Mouse (Mus musculus): ENCODE data around the gene H13. TPM values are rescaled to one million over a fixed set of nuclear protein-coding genes. Genes with fewer than 3 reads are reported as not detected.

H13 gene
- polyA plus RNA-seq, 1 experiment from 2014 or later: 118 TPM

DNA sequence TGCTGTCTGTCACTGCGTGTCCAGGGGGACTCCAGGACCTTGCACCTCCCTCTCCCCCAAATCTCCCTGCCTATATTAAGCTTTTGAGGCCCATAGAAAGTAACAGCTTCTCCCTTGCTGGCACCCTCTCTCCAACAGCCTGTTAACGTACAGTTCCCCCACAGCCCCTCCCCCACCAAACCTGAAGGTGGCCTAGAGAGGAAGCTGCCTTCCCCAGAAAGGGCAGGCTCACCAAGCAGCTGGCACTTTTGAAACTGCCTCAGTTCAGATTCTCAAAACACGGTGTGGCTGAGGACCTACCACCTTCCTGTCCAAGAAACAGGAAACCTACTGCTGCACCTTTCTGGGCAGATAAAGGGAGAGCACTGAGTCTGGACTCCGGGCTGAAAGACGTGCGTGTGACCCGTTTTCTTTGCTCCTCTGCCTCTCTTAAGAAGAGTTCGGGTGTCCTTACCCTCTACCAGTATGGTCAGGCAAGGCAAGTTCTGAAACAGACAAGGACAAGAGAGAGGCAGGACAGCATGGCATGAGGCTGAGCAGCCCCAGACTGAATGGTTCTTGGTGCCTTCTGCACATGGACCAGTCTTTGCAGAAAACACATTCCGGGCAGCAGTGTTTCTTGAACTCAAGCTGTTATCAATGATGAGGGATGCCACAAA lies 1.9 kb downstream of the H13 start:
- DNase-seq (ENCODE audit: low spot score): peak; percentile 38
- Histone ChIP-seq H3K36me3 (peaks cover 51% of the 10 kb centered on the region), H3K4me1 (peaks cover 41% of the 10 kb centered on the region), H3K27me3 (ENCODE audit: low read depth, poor library complexity, severe bottlenecking) (no peaks in the 10 kb centered on the region), H3K4me3 (peak overlapping the region; percentile 98), H3K9me3 (replicated peaks) (no peaks in the 10 kb centered on the region), H3K27ac (peak overlapping the region; percentile 98)
- WGBS: 70% methylated on average over 9 of the region's 9 CpGs

DNA sequence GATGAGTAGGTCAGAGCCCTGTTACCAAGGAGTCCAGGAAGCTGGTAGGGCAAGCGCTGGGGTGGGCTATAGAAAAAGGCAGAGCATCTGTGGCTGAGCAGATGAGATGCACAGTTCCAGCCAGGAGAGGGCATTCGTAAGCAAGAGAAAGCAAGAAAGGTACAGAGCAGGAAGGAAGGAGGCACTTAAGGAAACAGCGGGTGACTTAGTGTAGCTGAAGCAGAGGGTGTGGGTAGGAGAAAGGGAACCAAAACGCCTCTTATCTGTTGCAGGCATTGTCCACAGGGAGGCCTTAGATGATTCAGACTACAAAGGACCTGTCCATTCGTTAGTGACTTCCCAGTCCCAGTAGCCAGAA lies 2.4 kb downstream of the H13 start:
- DNase-seq (ENCODE audit: low spot score): peak; percentile 60
- 56% methylated on average over 5 of the region's 5 CpGs for WGBS
- Histone ChIP-seq H3K4me3 (peak overlapping the region; percentile 98), H3K9me3 (replicated peaks) (no peaks in the 10 kb centered on the region), H3K27me3 (ENCODE audit: low read depth, poor library complexity, severe bottlenecking) (no peaks in the 10 kb centered on the region), H3K4me1 (peaks cover 41% of the 10 kb centered on the region), H3K36me3 (peaks cover 56% of the 10 kb centered on the region), H3K27ac (peak overlapping the region; percentile 98)

DNA sequence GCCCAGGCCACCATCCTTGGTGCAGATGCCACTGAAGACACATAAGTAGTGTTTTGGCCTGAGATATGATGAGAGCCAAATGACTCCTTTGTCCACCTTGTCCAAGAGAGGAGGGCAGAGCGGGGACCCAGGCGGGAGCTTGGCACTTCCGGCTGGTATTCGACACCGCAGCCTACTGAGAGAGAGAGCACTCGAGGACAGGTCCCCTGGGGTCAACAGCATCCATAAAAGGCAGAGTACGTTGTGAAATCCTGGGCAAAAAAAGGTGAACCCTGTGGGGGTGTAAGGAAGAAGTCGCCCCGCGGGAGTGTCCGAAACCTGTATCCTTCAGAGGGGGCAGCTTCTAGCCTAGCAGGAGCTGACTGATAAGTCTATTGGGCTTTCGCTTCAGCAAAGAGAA lies 2.9 kb downstream of the H13 start:
- DNase-seq (ENCODE audit: low spot score): no peak
- peaks cover 62% of the 10 kb centered on the region for H3K36me3 ChIP-seq

DNA sequence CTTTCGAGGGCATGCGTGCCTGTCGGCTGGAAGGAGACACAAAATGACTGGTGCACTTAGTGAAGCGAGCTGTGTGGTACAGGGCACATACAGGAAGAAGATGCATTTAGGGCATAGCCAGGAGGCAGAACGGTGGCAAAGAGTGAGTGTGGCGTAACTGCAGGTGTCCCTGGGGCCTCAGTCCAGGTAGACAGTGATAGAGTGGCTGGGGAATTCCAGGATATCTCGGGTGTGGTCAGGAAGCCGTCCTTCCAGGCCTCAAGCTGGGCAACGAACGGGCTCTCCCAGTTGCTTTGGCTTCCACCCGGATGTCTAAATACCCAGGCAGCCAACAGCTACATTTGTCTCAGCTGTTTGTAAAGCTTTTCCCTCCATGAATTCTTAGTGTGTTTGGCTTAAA lies 4.9 kb downstream of the H13 start:
- no peak overlapping the region for H3K27ac ChIP-seq
- H3K4me3 ChIP-seq: no peak overlapping the region
- H3K4me1 ChIP-seq: peaks cover 39% of the 10 kb centered on the region
- no peaks in the 10 kb centered on the region for H3K27me3 ChIP-seq (ENCODE audit: low read depth, poor library complexity, severe bottlenecking)
- no peak for DNase-seq (ENCODE audit: low spot score)
- H3K36me3 ChIP-seq: peaks cover 81% of the 10 kb centered on the region
- H3K9me3 ChIP-seq (replicated peaks): no peaks in the 10 kb centered on the region
- WGBS: 88% methylated on average over 11 of the region's 11 CpGs

More for the DNA sequence above, 2.9 kb downstream of the H13 start:
- no peaks in the 10 kb centered on the region for H3K27me3 ChIP-seq (ENCODE audit: low read depth, poor library complexity, severe bottlenecking)
- H3K4me3 ChIP-seq: peak overlapping the region; percentile 98
- no peaks in the 10 kb centered on the region for H3K9me3 ChIP-seq (replicated peaks)
- WGBS: 84% methylated on average over 12 of the region's 12 CpGs
- peaks cover 41% of the 10 kb centered on the region for H3K4me1 ChIP-seq
- peak overlapping the region; percentile 98 for H3K27ac ChIP-seq

DNA sequence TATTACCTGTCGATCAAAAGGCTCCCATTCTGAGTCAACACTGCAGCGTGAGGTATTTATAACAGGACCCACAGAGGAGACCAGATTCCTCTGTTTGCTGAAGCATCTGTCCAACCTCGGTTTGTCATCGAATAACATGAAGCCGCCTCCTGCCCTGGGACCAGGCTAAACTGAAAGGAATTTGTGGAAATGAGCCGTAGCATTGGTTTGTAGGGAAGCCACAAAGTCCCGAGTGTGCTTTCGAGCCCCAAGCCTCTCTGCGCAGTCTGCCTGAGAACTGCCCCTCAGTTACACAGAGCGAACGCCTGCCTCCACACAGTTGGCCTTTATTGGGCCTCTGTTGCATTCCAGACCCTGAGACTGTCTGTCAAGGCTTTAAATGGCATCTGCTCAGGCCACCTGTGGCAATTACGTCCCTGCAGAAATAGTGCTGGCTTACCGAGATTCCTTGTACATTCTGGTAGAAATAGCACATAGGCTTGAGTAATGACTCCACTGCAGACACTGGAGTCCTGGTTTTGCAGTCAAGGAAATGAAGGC lies 6.1 kb downstream of the H13 start:
- H3K36me3 ChIP-seq: peaks cover 93% of the 10 kb centered on the region
- peaks cover 35% of the 10 kb centered on the region for H3K4me1 ChIP-seq

DNA sequence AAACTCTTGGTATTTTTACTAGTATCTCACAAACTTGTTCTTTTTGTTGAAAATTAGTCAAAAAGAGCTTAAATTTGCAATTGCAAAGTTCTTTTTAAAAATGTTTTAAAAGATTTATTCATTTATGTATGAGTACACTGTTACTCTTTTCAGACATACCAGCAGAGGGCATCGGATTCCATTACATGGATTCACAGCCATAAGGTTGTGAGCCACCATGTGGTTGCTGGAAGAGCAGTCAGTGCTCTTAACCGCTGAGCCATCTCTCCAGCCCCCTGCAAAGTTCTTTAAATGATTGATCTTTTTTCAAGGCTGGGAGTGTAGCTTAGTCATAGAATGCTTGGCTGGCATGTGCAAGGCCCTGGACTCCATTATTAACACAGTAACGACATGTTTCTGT lies 9.0 kb downstream of the H13 start:
- Histone ChIP-seq H3K27ac (no peak overlapping the region), H3K9me3 (replicated peaks) (no peaks in the 10 kb centered on the region), H3K4me1 (peaks cover 12% of the 10 kb centered on the region; the same call in 1 of the 2 replicates), H3K4me3 (no peak overlapping the region), H3K27me3 (ENCODE audit: low read depth, poor library complexity, severe bottlenecking) (no peaks in the 10 kb centered on the region), H3K36me3 (peaks cover 97% of the 10 kb centered on the region)
- WGBS: 73% methylated on average over 3 of the region's 3 CpGs
- DNase-seq (ENCODE audit: low spot score): no peak

More for the DNA sequence above, 6.1 kb downstream of the H13 start:
- H3K4me3 ChIP-seq: no peak overlapping the region
- DNase-seq (ENCODE audit: low spot score): no peak
- no peaks in the 10 kb centered on the region for H3K9me3 ChIP-seq (replicated peaks)
- H3K27ac ChIP-seq: no peak overlapping the region
- 86% methylated on average over 13 of the region's 13 CpGs for WGBS
- no peaks in the 10 kb centered on the region for H3K27me3 ChIP-seq (ENCODE audit: low read depth, poor library complexity, severe bottlenecking)

DNA sequence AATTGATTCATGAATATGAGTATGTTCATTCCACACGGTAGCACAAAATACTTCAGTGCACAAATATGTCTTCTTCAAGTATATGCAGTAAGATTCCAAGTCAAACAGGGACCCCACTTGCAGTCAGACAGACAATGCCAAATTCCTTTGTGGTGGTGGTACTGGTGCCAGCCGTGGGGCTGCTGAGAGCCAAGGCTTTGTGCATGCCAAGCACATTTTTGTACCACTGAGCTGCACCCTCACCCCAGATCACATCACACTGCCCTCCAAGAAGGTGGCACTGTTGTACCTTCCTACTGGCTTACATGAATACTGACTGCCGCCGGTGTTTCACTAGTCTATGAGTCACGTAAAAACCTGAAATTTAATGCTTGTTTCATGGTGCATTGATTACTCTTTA lies 9.7 kb downstream of the H13 start:
- DNase-seq (ENCODE audit: low spot score): no peak
- H3K27ac ChIP-seq: no peak overlapping the region
- WGBS: 95% methylated on average over 5 of the region's 5 CpGs
- peaks cover 99% of the 10 kb centered on the region for H3K36me3 ChIP-seq
- H3K4me1 ChIP-seq: peaks cover 12% of the 10 kb centered on the region; the same call in 1 of the 2 replicates
- H3K9me3 ChIP-seq (replicated peaks): no peaks in the 10 kb centered on the region
- H3K4me3 ChIP-seq: no peak overlapping the region
- H3K27me3 ChIP-seq (ENCODE audit: low read depth, poor library complexity, severe bottlenecking): no peaks in the 10 kb centered on the region

DNA sequence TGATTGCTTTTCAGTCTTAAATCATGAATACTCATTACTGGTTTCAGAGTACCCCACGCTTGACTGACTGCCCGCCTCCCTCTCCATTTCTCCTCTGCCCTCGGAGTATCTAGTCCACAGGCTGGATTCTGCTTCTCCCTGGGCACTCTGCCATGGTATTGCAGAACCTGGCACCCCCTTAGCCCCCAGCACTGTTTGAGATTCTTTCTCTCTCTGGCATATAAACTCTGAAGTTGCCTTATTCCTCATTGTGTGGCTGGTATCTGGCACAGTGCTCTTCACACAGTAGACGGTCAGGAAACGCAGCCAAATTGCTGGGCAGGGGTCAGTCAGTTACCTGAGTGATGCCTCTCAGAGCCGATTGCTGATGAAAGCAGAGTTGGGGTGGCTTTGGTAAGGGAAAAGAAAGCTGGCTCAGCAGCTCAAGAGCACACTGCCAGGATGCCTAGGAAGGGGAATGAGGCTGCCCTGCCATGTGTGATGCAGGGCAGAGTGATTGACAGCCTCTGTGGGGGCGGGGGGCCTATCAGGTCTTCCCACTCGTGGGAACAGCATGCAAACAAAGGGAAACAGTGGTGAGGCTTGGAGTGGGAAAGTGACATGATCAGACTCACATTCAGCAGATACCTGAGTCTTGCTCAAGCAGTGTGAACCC lies 10.6 kb downstream of the H13 start:
- Histone ChIP-seq H3K9me3 (replicated peaks) (no peaks in the 10 kb centered on the region), H3K36me3 (peaks cover 99% of the 10 kb centered on the region), H3K4me3 (no peak overlapping the region), H3K27me3 (ENCODE audit: low read depth, poor library complexity, severe bottlenecking) (no peaks in the 10 kb centered on the region), H3K27ac (no peak overlapping the region), H3K4me1 (peaks cover 10% of the 10 kb centered on the region; the same call in 1 of the 2 replicates)
- WGBS: 92% methylated on average over 8 of the region's 8 CpGs
- no peak for DNase-seq (ENCODE audit: low spot score)

DNA sequence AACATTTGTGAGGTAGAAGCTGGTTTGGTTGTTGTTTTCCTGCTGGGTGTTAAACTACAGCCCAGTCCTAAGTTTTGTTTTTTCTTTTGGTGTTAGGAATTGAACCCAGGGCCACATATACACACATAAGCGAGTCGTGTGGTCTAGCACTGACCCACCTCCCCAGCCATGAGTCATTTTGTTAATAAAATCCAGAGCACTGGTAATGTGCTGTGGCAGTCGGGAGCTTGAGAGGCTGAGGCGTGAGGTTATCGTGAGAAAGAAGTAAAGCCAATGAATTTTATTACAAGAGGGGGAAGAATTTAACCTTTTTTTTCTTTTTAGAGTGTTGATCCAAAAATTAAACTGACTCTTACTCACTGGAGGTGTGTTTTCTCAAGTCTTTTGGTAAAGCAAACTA lies 13.8 kb downstream of the H13 start:
- Histone ChIP-seq H3K36me3 (peaks cover 99% of the 10 kb centered on the region), H3K4me3 (no peak overlapping the region), H3K9me3 (replicated peaks) (no peaks in the 10 kb centered on the region), H3K27me3 (ENCODE audit: low read depth, poor library complexity, severe bottlenecking) (no peaks in the 10 kb centered on the region), H3K27ac (no peak overlapping the region), H3K4me1 (0 out of 2 replicates have a peak, but pooled peaks cover 4% of the 10 kb centered on the region)
- DNase-seq (ENCODE audit: low spot score): no peak
- 90% methylated on average over 5 of the region's 5 CpGs for WGBS

DNA sequence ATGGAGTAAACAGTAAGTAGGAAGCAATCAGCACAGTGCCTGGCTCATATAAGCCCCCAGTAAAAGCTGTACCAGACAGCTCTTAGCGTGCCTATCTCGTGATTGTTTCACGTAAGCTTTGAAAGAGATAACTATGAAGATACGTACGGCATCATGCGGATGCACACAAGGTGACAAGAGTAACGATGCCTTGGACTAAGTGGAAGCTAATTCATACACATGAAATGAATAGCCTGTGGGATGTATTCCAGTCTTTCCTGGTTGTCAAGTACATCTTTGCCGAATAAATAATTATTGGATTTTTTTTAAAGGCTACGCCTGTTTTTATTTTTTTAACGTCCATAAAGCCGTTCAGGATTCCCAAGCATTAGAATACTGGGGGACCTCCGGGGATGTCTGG lies 17.1 kb downstream of the H13 start:
- Histone ChIP-seq H3K9me3 (replicated peaks) (no peaks in the 10 kb centered on the region), H3K4me3 (peak overlapping the region; percentile 53), H3K36me3 (peaks cover 100% of the 10 kb centered on the region), H3K4me1 (peaks cover 7% of the 10 kb centered on the region; the same call in 1 of the 2 replicates), H3K27me3 (ENCODE audit: low read depth, poor library complexity, severe bottlenecking) (no peaks in the 10 kb centered on the region), H3K27ac (peak overlapping the region; percentile 47; the same call in 1 of the 2 replicates)
- 60% methylated on average over 12 of the region's 12 CpGs for WGBS
- DNase-seq (ENCODE audit: low spot score): no peak

DNA sequence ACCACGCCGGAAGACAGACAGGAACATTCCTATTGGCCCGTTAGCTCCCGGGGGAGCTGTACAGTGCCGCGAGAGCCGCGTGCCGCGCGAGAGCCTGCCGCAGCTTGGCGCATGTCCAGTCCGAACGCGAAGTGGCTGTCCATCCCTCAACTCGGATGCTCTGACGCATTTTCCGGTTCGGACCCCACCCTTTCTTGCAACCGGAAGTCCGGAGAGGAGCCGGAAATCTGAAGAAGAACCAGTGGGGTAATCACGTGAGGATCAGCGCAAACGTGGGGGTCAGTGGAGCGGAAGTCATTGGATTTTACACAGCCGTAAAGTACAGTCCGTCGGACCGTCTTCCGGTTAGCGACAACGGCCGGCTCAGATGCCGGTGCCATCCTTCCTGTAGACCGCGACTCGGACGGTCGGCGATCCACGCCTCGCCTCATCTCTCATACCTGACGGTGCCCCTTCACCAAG lies 17.6 kb downstream of the H13 start, which contains the start of gene Mcts2:
Mcts2 (plus strand) TSS at position 230 of the 462 bp plus-strand sequence.
- H3K27me3 ChIP-seq (ENCODE audit: low read depth, poor library complexity, severe bottlenecking): no peaks in the 10 kb centered on the region
- peak within 1 kb of the TSS; percentile 53 for H3K4me3 ChIP-seq
- peaks cover 7% of the 10 kb centered on the region for H3K4me1 ChIP-seq
- no peaks in the 10 kb centered on the region for H3K9me3 ChIP-seq (replicated peaks)
- peaks cover 100% of the 10 kb centered on the region for H3K36me3 ChIP-seq
- WGBS: 44% methylated on average over 45 of the region's 45 CpGs
- peak; percentile 87 for DNase-seq (ENCODE audit: low spot score)
- peak within 1 kb of the TSS; percentile 50; the same call in 1 of the 2 replicates for H3K27ac ChIP-seq

DNA sequence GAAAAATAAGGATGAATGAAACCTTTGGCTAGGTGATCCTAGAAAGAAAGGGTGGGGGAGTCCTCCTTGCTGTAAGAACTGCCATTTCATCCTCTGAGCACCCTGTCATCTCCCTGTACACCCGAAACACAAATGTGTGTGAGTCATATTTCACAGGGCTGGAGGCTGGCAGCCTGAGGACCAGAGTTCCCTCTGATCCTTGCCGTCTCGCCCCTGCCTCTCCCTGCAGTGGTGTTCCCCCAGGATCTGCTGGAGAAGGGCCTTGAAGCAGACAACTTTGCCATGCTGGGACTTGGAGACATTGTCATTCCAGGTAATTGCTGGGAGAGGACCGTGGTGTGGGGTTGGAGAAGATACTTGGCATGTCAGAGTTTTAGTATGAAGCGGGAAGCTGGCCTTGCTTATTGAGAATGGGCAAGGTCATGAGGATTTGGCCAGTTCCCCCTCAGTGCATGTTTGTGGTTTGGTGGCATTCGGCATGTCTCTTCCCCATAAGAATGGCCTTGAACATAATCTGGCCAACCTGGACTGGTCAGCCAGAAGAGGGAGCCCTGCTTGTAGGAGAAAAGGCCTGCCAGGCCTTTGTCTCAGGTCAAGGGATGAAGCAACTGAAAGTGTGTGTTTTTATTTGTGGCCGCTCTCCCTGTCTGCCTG lies 22.4 kb downstream of the H13 start:
- Histone ChIP-seq H3K4me3 (no peak overlapping the region), H3K9me3 (replicated peaks) (no peaks in the 10 kb centered on the region), H3K4me1 (peaks cover 23% of the 10 kb centered on the region), H3K36me3 (peaks cover 83% of the 10 kb centered on the region), H3K27ac (peak overlapping the region; percentile 50), H3K27me3 (ENCODE audit: low read depth, poor library complexity, severe bottlenecking) (no peaks in the 10 kb centered on the region)
- 82% methylated on average over 7 of the region's 7 CpGs for WGBS
- no peak for DNase-seq (ENCODE audit: low spot score)
